Mouse (Mus musculus) ES-Bruce4 (cell line): Measurements from ENCODE around the gene Rfc5.

Source experiments
- CTCF ChIP-seq: IDR thresholded peaks from one replicate; pipeline ENCODE4 v1.8.1; 2011; ENCODE audit warnings: low read depth, low read length
- EP300 ChIP-seq: IDR thresholded peaks from 2 replicates; pipeline ENCODE4 v1.6.1; 2011; ENCODE audit warnings: low read depth, low read length; ENCODE audit not compliant: insufficient read depth

- TF ChIP-seq EP300 (0 out of 2 replicates have a peak, but pooled peaks have one; percentile 15), CTCF (no peak)
Observed at GRCm38 (mm10) chr5:117357478-117358247, 31.2 kb downstream of the Rfc5 start.
